Mouse (Mus musculus) ES-E14 (cell line): Measurements from ENCODE around the gene Dnm2.

Experiments
- CHD2 ChIP-seq: IDR thresholded peaks from 2 replicates; pipeline ENCODE4 v1.6.1; 2014; ENCODE audit warnings: mild to moderate bottlenecking, low read depth, low read length, inconsistent platforms
- HCFC1 ChIP-seq: IDR thresholded peaks from 2 replicates; pipeline ENCODE4 v1.6.1; 2012; ENCODE audit warnings: low read length, inconsistent platforms, borderline replicate concordance; ENCODE audit not compliant: insufficient read depth
- MAFK ChIP-seq: IDR thresholded peaks from 2 replicates; pipeline ENCODE4 v1.6.1; 2014; ENCODE audit warnings: mild to moderate bottlenecking, low read depth, low read length, inconsistent platforms; ENCODE audit not compliant: insufficient read depth

- no peak for TF ChIP-seq HCFC1
- no peak for TF ChIP-seq CHD2
- TF ChIP-seq MAFK: no peak
Measured at GRCm38 (mm10) chr9:21454556-21454955, 29.8 kb downstream of the Dnm2 start.
